Mouse (Mus musculus) cerebellum, postnatal 36 days (tissue): ENCODE data around the gene Wfdc13.
"Not testable (repeated sequence)": the region's sequence is repeated elsewhere in the genome, so short reads cannot be mapped to it uniquely, and the experiment has no call there.

Experiments
- DNase-seq, 2 experiments: peaks; one replicate each; pipeline ENCODE4 v3.0.0; 2021 to 2022; ENCODE audit warnings: mixed read lengths in 2 of 2

The Wfdc13 gene

GRCm38 (mm10) chr2:164716194-164716786 is 31.4 kb downstream of the Wfdc13 start:
- DNase-seq = not testable (repeated sequence)

- DNase-seq = no peak
Observed at GRCm38 (mm10) chr2:164723276-164723675, 38.4 kb downstream of the Wfdc13 start.

- DNase-seq = peak; percentile 58 to 67
Observed at GRCm38 (mm10) chr2:164725895-164726619, 41.1 kb downstream of the Wfdc13 start.

GRCm38 (mm10) chr2:164731719-164732118 is 46.8 kb downstream of the Wfdc13 start:
- no peak for DNase-seq

GRCm38 (mm10) chr2:164733259-164733658 is 48.4 kb downstream of the Wfdc13 start:
- DNase-seq = no peak

- DNase-seq = no peak
Observed at GRCm38 (mm10) chr2:164734839-164735238, 49.9 kb downstream of the Wfdc13 start.

- no peak for DNase-seq
Observed at GRCm38 (mm10) chr2:164735446-164735845, 50.5 kb downstream of the Wfdc13 start.
